Mouse (Mus musculus) erythroid progenitor cell, adult 5-6 weeks (primary cell): Measurements from ENCODE around the gene Atp5g3. TPM values are rescaled to one million over a fixed set of nuclear protein-coding genes. Genes with fewer than 3 reads are reported as not detected.
"Not testable (repeated sequence)": the region's sequence is repeated elsewhere in the genome, so short reads cannot be mapped to it uniquely, and the experiment has no call there.

Source experiments
- ATAC-seq: replicated peaks from 2 replicates; pipeline ENCODE4 v1.8.0; 2016; ENCODE audit warnings: moderate number of reproducible peaks, mild to moderate bottlenecking, moderate TSS enrichment, inconsistent platforms; ENCODE audit not compliant: poor library complexity, low FRiP score, severe bottlenecking
- total RNA-seq, 2 experiments: library from RNA; stranded (forward) in 1 of 2; stranded (reverse) in 1 of 2; fragments of 150-400 nt in 1 of 2; fragments of 186-747, 209-891 nt in 1 of 2; gene quantifications; 2 replicates each; pipeline versions ENCODE4 v1.2.3 to v1.2.4; 2015 to 2017; ENCODE audit warnings: low replicate concordance in 2 of 2

Gene Atp5g3
- total RNA-seq, 2 experiments from 2014 or later, result 64.9 to 334 TPM

DNA sequence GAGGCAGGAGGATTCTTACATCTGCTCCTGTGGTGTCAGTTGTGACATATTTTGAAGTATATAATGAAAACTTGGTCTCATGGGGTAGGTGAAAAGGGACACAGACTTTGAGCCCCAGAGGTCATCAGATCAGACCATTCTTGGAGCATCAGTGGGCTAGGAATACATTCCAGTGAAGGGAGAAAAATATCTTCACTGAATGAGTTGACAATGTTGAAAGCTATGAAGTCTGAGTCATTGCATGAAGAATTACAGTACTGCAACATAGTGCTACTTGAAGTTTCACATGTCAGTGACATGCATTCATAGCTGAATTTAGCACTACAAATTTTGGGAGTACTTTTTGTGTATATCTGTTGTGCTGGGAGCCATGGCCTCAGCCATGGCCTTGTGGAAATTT lies 10.0 kb downstream of the Atp5g3 start:
- ATAC-seq, result no peak

GRCm38 (mm10) chr2:73900364-73900763 lies 10.8 kb downstream of the Atp5g3 start:
- ATAC-seq, result no peak

DNA sequence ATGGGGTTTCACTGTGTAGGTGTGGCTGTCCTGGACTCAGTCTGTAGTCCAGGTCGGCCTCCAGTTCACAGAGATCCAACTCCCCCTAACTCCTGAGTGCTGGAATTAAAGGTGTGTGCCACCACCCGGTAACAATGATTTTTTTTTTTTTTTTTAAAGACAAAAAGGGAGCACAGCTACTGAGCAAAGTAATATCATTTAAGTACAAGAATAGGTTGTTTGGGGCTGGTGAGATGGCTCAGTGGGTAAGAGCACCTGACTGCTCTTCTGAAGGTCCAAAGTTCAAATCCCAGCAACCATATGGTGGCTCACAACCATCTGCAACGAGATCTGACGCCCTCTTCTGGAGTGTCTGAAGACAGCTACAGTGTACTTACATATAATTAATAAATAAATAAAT lies 14.2 kb downstream of the Atp5g3 start:
- not testable (repeated sequence) for ATAC-seq

DNA sequence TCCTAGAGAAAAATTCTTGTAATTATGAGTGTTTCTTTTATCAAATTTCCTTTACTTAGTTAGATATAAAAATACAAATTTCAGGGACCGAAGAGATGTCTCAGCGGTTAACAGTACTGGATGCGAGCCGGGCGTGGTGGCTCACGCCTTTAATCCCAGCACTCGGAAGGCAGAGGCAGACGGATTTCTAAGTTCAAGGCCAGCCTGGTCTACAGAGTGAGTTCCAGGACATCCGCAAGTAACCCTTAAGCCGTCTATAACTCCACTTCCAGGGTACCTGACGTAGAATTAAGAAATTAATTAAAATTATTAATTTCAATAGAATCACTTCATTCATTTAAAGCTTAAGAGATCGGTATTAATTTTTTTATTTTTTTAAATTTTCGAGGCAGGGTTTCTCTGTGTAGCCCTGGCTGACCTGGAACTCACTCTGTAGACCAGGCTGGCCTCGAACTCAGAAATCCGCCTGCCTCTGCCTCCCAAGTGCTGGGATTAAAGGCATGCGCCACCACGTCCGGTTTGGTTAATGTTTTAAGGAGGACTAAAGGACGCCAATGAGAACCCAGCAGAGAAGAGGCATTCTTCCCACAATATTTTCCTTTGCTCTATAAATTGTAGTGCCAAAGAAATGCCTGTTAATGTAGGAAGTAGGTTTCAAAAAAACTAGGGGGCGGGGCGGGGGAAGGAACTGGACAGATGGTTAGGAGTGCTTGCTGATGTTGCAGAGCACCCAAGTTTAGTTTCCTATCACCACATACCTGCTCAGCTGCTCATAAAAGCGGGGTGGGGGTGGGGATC lies 17.5 kb downstream of the Atp5g3 start:
- no peak for ATAC-seq

- ATAC-seq, result peak; percentile 93
Observed at GRCm38 (mm10) chr2:73892464-73893296, 18.4 kb downstream of the Atp5g3 start, which contains the start of gene Atf2. TSS of gene Atf2 (minus strand) at chr2:73892639.

GRCm38 (mm10) chr2:73891701-73892463 lies 19.2 kb downstream of the Atp5g3 start:
- peak; percentile 43 for ATAC-seq

- ATAC-seq, result no peak
Observed at GRCm38 (mm10) chr2:73885997-73886396, 25.1 kb downstream of the Atp5g3 start.

GRCm38 (mm10) chr2:73877891-73878290 lies 33.2 kb downstream of the Atp5g3 start:
- no peak for ATAC-seq

- no peak for ATAC-seq
Observed at GRCm38 (mm10) chr2:73867764-73868487, 43.2 kb downstream of the Atp5g3 start.

DNA sequence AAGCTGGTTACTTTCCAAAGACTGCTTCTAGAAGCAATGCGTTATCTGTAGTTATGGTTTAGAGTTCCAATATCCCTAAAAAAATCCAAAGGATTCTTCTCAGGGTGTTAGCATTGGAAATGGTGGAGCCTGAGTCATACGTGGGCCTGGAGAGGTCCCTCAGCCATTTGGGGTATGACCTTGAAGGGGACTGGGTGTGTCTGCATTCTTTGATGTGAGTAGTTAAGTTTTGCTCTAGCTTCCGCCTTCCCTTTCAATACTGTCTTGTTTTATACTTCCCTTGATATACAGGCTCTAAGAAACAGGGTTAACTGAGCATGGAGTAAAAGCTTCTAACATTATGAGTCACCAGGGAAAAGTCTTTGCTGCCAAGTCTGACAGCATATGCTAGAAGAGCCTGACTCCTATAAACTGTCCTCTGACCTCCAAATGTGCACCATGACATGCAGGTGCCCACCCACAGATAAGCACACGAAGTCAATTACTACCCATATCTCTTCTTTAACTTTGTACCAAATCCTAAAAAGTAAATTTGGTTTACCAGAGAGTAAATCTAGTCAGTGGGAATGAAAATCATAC lies 51.0 kb downstream of the Atp5g3 start:
- ATAC-seq, result no peak

Other genes with a start within 250 kb of the Atp5g3 start
- not detected in 2 replicates for gene Chn1, start 136.0 kb downstream of the Atp5g3 start, total RNA-seq (2015; ENCODE audit: low replicate concordance)
- not detected in 2 replicates for gene Chn1, start 136.0 kb downstream of the Atp5g3 start, total RNA-seq (2017; ENCODE audit: low replicate concordance)
- 155 and 169 TPM in 2 replicates for gene Atf2, start 18.7 kb downstream of the Atp5g3 start, total RNA-seq (2015; ENCODE audit: low replicate concordance)
- gene Atf2, start 18.7 kb downstream of the Atp5g3 start, total RNA-seq (2017; ENCODE audit: low replicate concordance), result 100 and 131 TPM in 2 replicates